Mouse (Mus musculus) liver, postnatal 0 days (tissue): Measurements from ENCODE around the gene Snw1. TPM values are rescaled to one million over a fixed set of nuclear protein-coding genes. Genes with fewer than 3 reads are reported as not detected.
A peak's percentile ranks its signal among the peaks of the same experiment; 100 is the strongest.

Experiments
- ATAC-seq: fragments of 200-750 bp; cut with Nextera tagmentation; 2 replicates; pipeline ENCODE4 v1.8.0; 2017; ENCODE audit warnings: mild to moderate bottlenecking, moderate library complexity
- DNase-seq: peaks from one replicate; pipeline ENCODE4 v3.0.0-alpha.2; 2016
- H3K27ac ChIP-seq: fragments of 300-500 bp; sonication (generic); 2 replicates; pipeline ENCODE4 v1.5.1; 2014; ENCODE audit warnings: antibody characterized with exemption, moderate library complexity, mild to moderate bottlenecking, low read depth
- H3K27me3 ChIP-seq: fragments of 300-500 bp; sonication (generic); 2 replicates; pipeline ENCODE4 v1.6.1; 2014; ENCODE audit warnings: low read length, control low read depth, mixed read lengths; ENCODE audit not compliant: insufficient read depth
- H3K36me3 ChIP-seq: fragments of 300-500 bp; sonication (generic); replicated peaks from 2 replicates; pipeline ENCODE4 v1.6.1; 2014; ENCODE audit warnings: mild to moderate bottlenecking, control low read depth, low read length, moderate library complexity, mixed read lengths; ENCODE audit not compliant: insufficient read depth
- H3K4me1 ChIP-seq: fragments of 300-500 bp; sonication (generic); 2 replicates; pipeline ENCODE4 v1.6.1; 2014; ENCODE audit warnings: antibody characterized with exemption, mild to moderate bottlenecking, control low read depth; ENCODE audit not compliant: insufficient read depth
- H3K4me2 ChIP-seq: fragments of 300-500 bp; sonication (generic); 2 replicates; pipeline ENCODE4 v1.6.1; 2014; ENCODE audit warnings: low read depth, mild to moderate bottlenecking, low read length, moderate library complexity, mixed read lengths
- H3K4me3 ChIP-seq: fragments of 300-500 bp; sonication (generic); 2 replicates; pipeline ENCODE4 v1.5.1; 2014; ENCODE audit warnings: low read depth, low read length
- H3K9ac ChIP-seq: fragments of 300-500 bp; sonication (generic); replicated peaks from 2 replicates; pipeline ENCODE4 v1.6.1; 2014; ENCODE audit warnings: mild to moderate bottlenecking, moderate library complexity
- H3K9me3 ChIP-seq: fragments of 300-500 bp; sonication (generic); 2 replicates; pipeline ENCODE4 v1.6.1; 2016; ENCODE audit warnings: mild to moderate bottlenecking, control low read depth, low read length, mixed read lengths
- CTCF ChIP-seq: sonication (generic); IDR thresholded peaks from 2 replicates; pipeline ENCODE4 v1.5.1; 2016; ENCODE audit warnings: antibody characterized with exemption, low read depth
- EP300 ChIP-seq: IDR thresholded peaks from 2 replicates; pipeline ENCODE4 v1.6.1; 2016; ENCODE audit warnings: antibody characterized with exemption, low read depth, mild to moderate bottlenecking
- WGBS: fragments of 180-500 bp; shearing (Covaris S2); extraction: QIAGEN DNeasy Blood & Tissue Kit; methylation state at CpG from one replicate; pipeline ENCODE4 v1.1.7; 2014; ENCODE audit not compliant: insufficient replicate concordance; 5-methylcytosine and 5-hydroxymethylcytosine counted together
- polyA plus RNA-seq: library from polyadenylated mRNA; unstranded; fragments of >200 nt; fragmentation: Nextera tagmentation; extraction: Ambion mirVana; gene quantifications from 2 replicates; pipeline ENCODE4 v1.2.1, GENCODE M21; 2015

The Snw1 gene
- polyA plus RNA-seq, 1 experiment from 2014 or later: 41.3 TPM

- H3K4me3 ChIP-seq: peak overlapping the region; percentile 77
- H3K4me2 ChIP-seq: peak overlapping the region; percentile 78
- H3K36me3 ChIP-seq: peaks cover 14% of the 10 kb centered on the region
- peaks cover 17% of the 10 kb centered on the region for H3K4me1 ChIP-seq
- H3K27ac ChIP-seq: peak overlapping the region; percentile 82
- no peak for TF ChIP-seq CTCF
- TF ChIP-seq EP300: no peak
- ATAC-seq: no peak
- no peak for DNase-seq
- peak overlapping the region; percentile 93 for H3K9ac ChIP-seq
- no peaks in the 10 kb centered on the region for H3K27me3 ChIP-seq
- 1% methylated on average over 19 of the region's 19 CpGs for WGBS
- H3K9me3 ChIP-seq: no peaks in the 10 kb centered on the region
Observed at GRCm38 (mm10) chr12:87471421-87471963, 582 bp downstream of the Snw1 start.

- Histone ChIP-seq H3K9ac (peak overlapping the region; percentile 93; the same call in 1 of the 2 replicates), H3K27ac (peak overlapping the region; percentile 42; the same call in 1 of the 2 replicates), H3K27me3 (no peaks in the 10 kb centered on the region), H3K4me3 (peak overlapping the region; percentile 77), H3K9me3 (no peaks in the 10 kb centered on the region), H3K4me2 (peak overlapping the region; percentile 78), H3K4me1 (peaks cover 17% of the 10 kb centered on the region), H3K36me3 (peaks cover 18% of the 10 kb centered on the region)
- 46% methylated on average over 7 of the region's 7 CpGs for WGBS
- ATAC-seq (0 out of 2 replicates have a peak, but pooled peaks have one; percentile 11), DNase-seq (peak; percentile 26)
- no peak for TF ChIP-seq CTCF
- TF ChIP-seq EP300: no peak
Observed at GRCm38 (mm10) chr12:87470263-87471136, 1.6 kb downstream of the Snw1 start.

- 69% methylated on average over 6 of the region's 6 CpGs for WGBS
- TF ChIP-seq CTCF (no peak), EP300 (no peak)
- Histone ChIP-seq H3K4me1 (peaks cover 3% of the 10 kb centered on the region; the same call in 1 of the 2 replicates), H3K9me3 (no peaks in the 10 kb centered on the region), H3K4me2 (no peak overlapping the region), H3K4me3 (no peak overlapping the region), H3K27ac (no peak overlapping the region), H3K36me3 (peaks cover 64% of the 10 kb centered on the region), H3K27me3 (no peaks in the 10 kb centered on the region), H3K9ac (no peak overlapping the region)
- no peak for DNase-seq
- no peak for ATAC-seq
Observed at GRCm38 (mm10) chr12:87464678-87465297, 7.3 kb downstream of the Snw1 start.

- no peaks in the 10 kb centered on the region for H3K9me3 ChIP-seq
- no peaks in the 10 kb centered on the region for H3K27me3 ChIP-seq
- 80% methylated on average over 9 of the region's 9 CpGs for WGBS
- DNase-seq (no peak), ATAC-seq (no peak)
- no peak overlapping the region for H3K27ac ChIP-seq
- no peak overlapping the region for H3K4me2 ChIP-seq
- H3K4me3 ChIP-seq: no peak overlapping the region
- H3K36me3 ChIP-seq: peaks cover 73% of the 10 kb centered on the region
- H3K9ac ChIP-seq: no peak overlapping the region
- TF ChIP-seq EP300 (no peak), CTCF (no peak)
- peaks cover 8% of the 10 kb centered on the region for H3K4me1 ChIP-seq
Observed at GRCm38 (mm10) chr12:87449456-87449855, 22.6 kb downstream of the Snw1 start.

GRCm38 (mm10) chr12:87444211-87444610 lies 27.9 kb downstream of the Snw1 start:
- peak overlapping the region; percentile 90 for H3K27ac ChIP-seq
- no peaks in the 10 kb centered on the region for H3K27me3 ChIP-seq
- peaks cover 22% of the 10 kb centered on the region for H3K4me1 ChIP-seq
- H3K9ac ChIP-seq: peak overlapping the region; percentile 90
- no peak for TF ChIP-seq CTCF
- ATAC-seq (peak; percentile 18; the same call in 1 of the 2 replicates), DNase-seq (no peak)
- H3K4me2 ChIP-seq: peak overlapping the region; percentile 78
- 1% methylated on average over 16 of the region's 16 CpGs for WGBS
- peak overlapping the region; percentile 92 for H3K4me3 ChIP-seq
- H3K9me3 ChIP-seq: no peaks in the 10 kb centered on the region
- H3K36me3 ChIP-seq: peaks cover 44% of the 10 kb centered on the region

GRCm38 (mm10) chr12:87443700-87444122 lies 28.4 kb downstream of the Snw1 start, which contains the start of the genes Slirp and Alkbh1:
Gene Slirp, plus strand, starts transcription at chr12:87443896.
Gene Alkbh1, minus strand, starts transcription at chr12:87444017.
- no peaks in the 10 kb centered on the region for H3K27me3 ChIP-seq
- H3K4me3 ChIP-seq: peak within 1 kb of the TSS; percentile 92
- peak within 1 kb of the TSS; percentile 90 for H3K27ac ChIP-seq
- no peaks in the 10 kb centered on the region for H3K9me3 ChIP-seq
- under 1% methylated on average over 28 of the region's 28 CpGs for WGBS
- ATAC-seq: peak; percentile 91
- peak within 1 kb of the TSS; percentile 90 for H3K9ac ChIP-seq
- DNase-seq: peak; percentile 91
- H3K4me2 ChIP-seq: peak within 1 kb of the TSS; percentile 78
- H3K36me3 ChIP-seq: peaks cover 44% of the 10 kb centered on the region
- TF ChIP-seq CTCF (no peak), EP300 (peak; percentile 60; the same call in 1 of the 2 replicates)
- peaks cover 22% of the 10 kb centered on the region for H3K4me1 ChIP-seq
